17 mouse cellular contexts compared by ENCODE assay signal in genomic region chr5:114964315-114964966, GRCm38 (mm10). TPM values are rescaled to one million over a fixed set of nuclear protein-coding genes. Genes with fewer than 3 reads are reported as not detected.
DNase-seq lines count a peak whose midpoint lies in the region; ATAC-seq and TF ChIP-seq lines count a peak whose summit lies in the region.
"Had no signal": no experiment of that assay in that cellular context is flagged by ENCODE, and none has a peak within 500 bp of the region (broad histone marks: within the 10 kb centered on the region; RNA-seq: fewer than 3 reads in every experiment).

No protein-coding gene starts in this region.

- no peak overlapping the region for H3K9ac ChIP-seq in heart, embryonic 14.5 days (ENCODE audit: low read length)
- peak overlapping the region; percentile 56 for H3K9ac ChIP-seq in liver, adult 2 months (ENCODE audit: low read depth, low read length)
- no peak overlapping the region for H3K9ac ChIP-seq in stomach, embryonic 14.5 days (replicated peaks; ENCODE audit: low read depth, low read length)

- no peak overlapping the region for H3K4me3 ChIP-seq in heart, embryonic 14.5 days (ENCODE audit: control insufficient read depth in 1 of 2, insufficient read depth in 1 of 2, low read depth in 1 of 2, low read length in 2 of 2)
- peak overlapping the region; percentile 1; the same call in 1 of the 2 replicates for H3K4me3 ChIP-seq in liver, adult 2 months (ENCODE audit: insufficient read depth, low read depth, low read length)
- H3K4me3 ChIP-seq in stomach, embryonic 14.5 days (ENCODE audit: low read depth, low read length), result no peak overlapping the region

- H3K36me3 ChIP-seq in heart, embryonic 14.5 days (ENCODE audit: control insufficient read depth, insufficient read depth, low read length), result no peaks in the 10 kb centered on the region
- H3K36me3 ChIP-seq in liver, adult 2 months (ENCODE audit: control insufficient read depth, insufficient read depth, low read length), result 0 out of 2 replicates have a peak, but pooled peaks cover 4% of the 10 kb centered on the region
- H3K36me3 ChIP-seq in stomach, embryonic 14.5 days (ENCODE audit: control insufficient read depth, insufficient read depth, low read length), result no peaks in the 10 kb centered on the region

- intact Hi-C loops in heart, postnatal 25 days (cut with DNase I), result no loop called here

- no peak for TF ChIP-seq CTCF in liver, adult 2 months (IDR thresholded peaks at IDR 0.05; ENCODE audit: low read depth, low read length)

- H3K4me1 ChIP-seq in heart, embryonic 14.5 days (ENCODE audit: control insufficient read depth in 2 of 2, insufficient read depth in 2 of 2, low read length in 2 of 2), result peaks cover 11 to 16% of the 10 kb centered on the region in 2 experiments
- peaks cover 26% of the 10 kb centered on the region for H3K4me1 ChIP-seq in liver, adult 2 months (ENCODE audit: control insufficient read depth, insufficient read depth, low read length)
- peaks cover 8% of the 10 kb centered on the region; the same call in 1 of the 2 replicates for H3K4me1 ChIP-seq in stomach, embryonic 14.5 days (ENCODE audit: control insufficient read depth, insufficient read depth, low read length)

- H3K79me2 ChIP-seq in liver, adult 2 months (ENCODE audit: control insufficient read depth, insufficient read depth, low read length), result peaks cover 23% of the 10 kb centered on the region; the same call in 1 of the 2 replicates

- no peak for DNase-seq in heart, postnatal 25 days (ENCODE audit: low spot score)
- peak; percentile 48 for DNase-seq in kidney, adult 11 months
- DNase-seq in liver, adult 2 months (ENCODE audit: extremely low read depth, low read depth, low spot score), result peak; percentile 83
- no peak for DNase-seq in right cerebral cortex, postnatal 25 days
- DNase-seq in thymus, postnatal 10 days (ENCODE audit: low spot score in 2 of 2), result no peak
- DNase-seq in layer of hippocampus, adult 11-12 months (ENCODE audit: low spot score), result no peak
- DNase-seq: adrenal gland, postnatal 14 days; cerebellum, adult 9-11 months; left cerebral cortex, postnatal 4 days; lung, postnatal 36 days; thymus, postnatal 25 days had no signal

- no peak overlapping the region for H3K27ac ChIP-seq in heart, embryonic 14.5 days (replicated peaks in 1 of 2; ENCODE audit: control insufficient read depth in 1 of 2, insufficient read depth in 1 of 2, low read depth in 2 of 2, low read length in 2 of 2)
- peak overlapping the region; percentile 97 for H3K27ac ChIP-seq in liver, adult 2 months (replicated peaks; ENCODE audit: insufficient read depth, low read depth, low read length)
- H3K27ac ChIP-seq in stomach, embryonic 14.5 days (ENCODE audit: low read length), result peak overlapping the region; percentile 88

- H3K4me2 ChIP-seq in heart, embryonic 14.5 days (ENCODE audit: low read length), result peak overlapping the region; percentile 23; the same call in 1 of the 2 replicates
- H3K4me2 ChIP-seq in stomach, embryonic 14.5 days (replicated peaks; ENCODE audit: low read depth, low read length), result 0 out of 2 replicates have a peak overlapping the region, but pooled peaks have one; percentile 22

- no peaks in the 10 kb centered on the region for H3K9me3 ChIP-seq in heart, embryonic 14.5 days (ENCODE audit: control insufficient read depth, low read length)
- no peaks in the 10 kb centered on the region for H3K9me3 ChIP-seq in stomach, embryonic 14.5 days (ENCODE audit: control insufficient read depth, low read depth, low read length)

- 47% methylated on average over 7 of the region's 7 CpGs for WGBS in heart, embryonic 14.5 days
- WGBS in liver, adult 2 months, result 15% methylated on average over 7 of the region's 7 CpGs
- WGBS in stomach, embryonic 14.5 days, result 30% methylated on average over 7 of the region's 7 CpGs

- H3K27me3 ChIP-seq in heart, embryonic 14.5 days (ENCODE audit: control insufficient read depth, insufficient read depth, low read length), result peaks cover 25% of the 10 kb centered on the region
- no peaks in the 10 kb centered on the region for H3K27me3 ChIP-seq in liver, adult 2 months (ENCODE audit: control insufficient read depth, insufficient read depth, low read length)
- H3K27me3 ChIP-seq in stomach, embryonic 14.5 days (ENCODE audit: control insufficient read depth, insufficient read depth, low read length), result no peaks in the 10 kb centered on the region
- H3K27me3 ChIP-seq: Patski had no signal

- TF ChIP-seq POLR2A in liver, adult 2 months (IDR thresholded peaks at IDR 0.05; ENCODE audit: extremely low read depth, insufficient read depth, low read length), result no peak

- ATAC-seq in heart, embryonic 14.5 days (ENCODE audit: insufficient number of reproducible peaks, insufficient read depth, low FRiP score, low read depth), result no peak
- peak; percentile 68 for ATAC-seq in stomach, embryonic 14.5 days (ENCODE audit: insufficient number of reproducible peaks, insufficient read depth, low FRiP score, low read depth)
- ATAC-seq: forebrain, embryonic 16.5 days; Patski had no signal

RNA-seq across cellular contexts. Expression of gene Hnf1a, which starts 6.5 kb away (rescaled TPM):
- not detected in 2 replicates for polyA plus RNA-seq in heart, embryonic 14.5 days (2014; fragmentation: Nextera tagmentation; extraction: Ambion mirVana)
- total RNA-seq in heart, postnatal 25 days (2021), result not detected
- 6.1 and 9.3 TPM in 2 replicates for total RNA-seq in liver, adult 2 months (2014; rRNA removed)
- polyA plus RNA-seq in liver, adult 2 months (2012; rRNA removed), result 13.5 and 19.2 TPM in 2 replicates
- polyA plus RNA-seq in stomach, embryonic 14.5 days (2014; fragmentation: Nextera tagmentation; extraction: Ambion mirVana), result 7.1 and 7.7 TPM in 2 replicates
- total RNA-seq: granulocyte monocyte progenitor cell, adult 5-6 weeks; layer of hippocampus, adult 18-20 months; left cerebral cortex, postnatal 4 days had no signal

RNA-seq across cellular contexts. Expression of gene 2210016L21Rik, which starts 22.5 kb away (rescaled TPM):
- 38.5 and 38.8 TPM in 2 replicates for polyA plus RNA-seq in heart, embryonic 14.5 days (2014; fragmentation: Nextera tagmentation; extraction: Ambion mirVana)
- 10 to 100 TPM; 25.1 to 29.4 TPM for total RNA-seq in heart, postnatal 25 days (2021)
- 3.0 and 5.2 TPM in 2 replicates for total RNA-seq in liver, adult 2 months (2014; rRNA removed)
- 5.2 and 6.1 TPM in 2 replicates for polyA plus RNA-seq in liver, adult 2 months (2012; rRNA removed)
- polyA plus RNA-seq in stomach, embryonic 14.5 days (2014; fragmentation: Nextera tagmentation; extraction: Ambion mirVana), result 51.8 and 54.6 TPM in 2 replicates

RNA-seq across cellular contexts. Expression of gene Oasl1, which starts 41.4 kb away (rescaled TPM):
- polyA plus RNA-seq in heart, embryonic 14.5 days (2014; fragmentation: Nextera tagmentation; extraction: Ambion mirVana), result 0.45 and 0.70 TPM in 2 replicates
- under 1 TPM; 0.78 TPM for total RNA-seq in heart, postnatal 25 days (2021)
- 5.8 and 6.6 TPM in 2 replicates for total RNA-seq in liver, adult 2 months (2014; rRNA removed)
- polyA plus RNA-seq in liver, adult 2 months (2012; rRNA removed), result 15.4 and 16.8 TPM in 2 replicates
- polyA plus RNA-seq in stomach, embryonic 14.5 days (2014; fragmentation: Nextera tagmentation; extraction: Ambion mirVana), result 0.57 and 0.75 TPM in 2 replicates
- total RNA-seq: layer of hippocampus, adult 18-20 months; left cerebral cortex, postnatal 4 days had no signal

RNA-seq across cellular contexts. Expression of gene Sppl3, which starts 46.5 kb away (rescaled TPM):
- 35.1 and 39.9 TPM in 2 replicates for polyA plus RNA-seq in heart, embryonic 14.5 days (2014; fragmentation: Nextera tagmentation; extraction: Ambion mirVana)
- total RNA-seq in heart, postnatal 25 days (2021), result 10 to 100 TPM; 34.8 to 35.5 TPM
- 8.7 and 13.1 TPM in 2 replicates for total RNA-seq in liver, adult 2 months (2014; rRNA removed)
- 23.7 and 24.0 TPM in 2 replicates for polyA plus RNA-seq in liver, adult 2 months (2012; rRNA removed)
- 27.6 and 27.7 TPM in 2 replicates for polyA plus RNA-seq in stomach, embryonic 14.5 days (2014; fragmentation: Nextera tagmentation; extraction: Ambion mirVana)

Comparison
In these comparisons a context has a peak if more than half of its experiments do, and no peak if none do; other contexts are left out.
1. H3K27ac ChIP-seq: peak in liver, adult 2 months (single experiment) and stomach, embryonic 14.5 days (single experiment); none in heart, embryonic 14.5 days (0 of 2).
2. DNase-seq: peak in kidney, adult 11 months (single experiment) and liver, adult 2 months (single experiment); none in heart, postnatal 25 days (single experiment), right cerebral cortex, postnatal 25 days (single experiment), thymus, postnatal 10 days (0 of 2) and layer of hippocampus, adult 11-12 months (single experiment).